Mouse (Mus musculus) midbrain, embryonic 11.5 days (tissue): Measurements from ENCODE around the gene Cobll1. TPM values are rescaled to one million over a fixed set of nuclear protein-coding genes. Genes with fewer than 3 reads are reported as not detected.

Source experiments
- ATAC-seq: fragments of 200-750 bp; cut with Nextera tagmentation; 2 replicates; pipeline ENCODE4 v1.8.0; 2017; ENCODE audit warnings: moderate TSS enrichment, moderate library complexity; ENCODE audit not compliant: low FRiP score
- DNase-seq: peaks from one replicate; pipeline ENCODE4 v3.0.0; 2015; ENCODE audit warnings: low spot score; ENCODE audit errors: missing footprints
- H3K27ac ChIP-seq: fragments of 300-500 bp; sonication (generic); 2 replicates; pipeline ENCODE4 v1.5.1; 2014; ENCODE audit warnings: low read depth, low read length
- H3K27me3 ChIP-seq: fragments of 300-500 bp; sonication (generic); 2 replicates; pipeline ENCODE4 v1.6.1; 2014; ENCODE audit warnings: mild to moderate bottlenecking, low read length, moderate library complexity, mixed read lengths; ENCODE audit not compliant: control insufficient read depth, insufficient read depth
- H3K36me3 ChIP-seq: fragments of 300-500 bp; sonication (generic); 2 replicates; pipeline ENCODE4 v1.6.1; 2014; ENCODE audit warnings: mild to moderate bottlenecking, low read length, moderate library complexity, mixed read lengths; ENCODE audit not compliant: control insufficient read depth, insufficient read depth
- H3K4me1 ChIP-seq: fragments of 300-500 bp; sonication (generic); 2 replicates; pipeline ENCODE4 v1.6.1; 2014; ENCODE audit warnings: low read length; ENCODE audit not compliant: control insufficient read depth, insufficient read depth
- H3K4me2 ChIP-seq: fragments of 300-500 bp; sonication (generic); 2 replicates; pipeline ENCODE4 v1.6.1; 2014; ENCODE audit warnings: mild to moderate bottlenecking, moderate library complexity
- H3K4me3 ChIP-seq: fragments of 300-500 bp; sonication (generic); 2 replicates; pipeline ENCODE4 v1.5.1; 2014; ENCODE audit warnings: low read depth, low read length
- H3K9ac ChIP-seq: fragments of 300-500 bp; sonication (generic); 2 replicates; pipeline ENCODE4 v1.6.1; 2014; ENCODE audit warnings: low read length
- H3K9me3 ChIP-seq: fragments of 300-500 bp; sonication (generic); 2 replicates; pipeline ENCODE4 v1.6.1; 2016; ENCODE audit warnings: low read length; ENCODE audit not compliant: control insufficient read depth
- WGBS: fragments of 180-500 bp; shearing (Covaris S2); extraction: QIAGEN DNeasy Blood & Tissue Kit; methylation state at CpG from one replicate; pipeline ENCODE4 v1.1.7; 2014; 5-methylcytosine and 5-hydroxymethylcytosine counted together
- polyA plus RNA-seq: library from polyadenylated mRNA; unstranded; fragments of >200 nt; fragmentation: Nextera tagmentation; extraction: Ambion mirVana; gene quantifications from 2 replicates; pipeline ENCODE4 v1.2.1, GENCODE M21; 2014

The Cobll1 gene
- polyA plus RNA-seq, 1 experiment from 2014 or later, result 2.0 TPM

DNA sequence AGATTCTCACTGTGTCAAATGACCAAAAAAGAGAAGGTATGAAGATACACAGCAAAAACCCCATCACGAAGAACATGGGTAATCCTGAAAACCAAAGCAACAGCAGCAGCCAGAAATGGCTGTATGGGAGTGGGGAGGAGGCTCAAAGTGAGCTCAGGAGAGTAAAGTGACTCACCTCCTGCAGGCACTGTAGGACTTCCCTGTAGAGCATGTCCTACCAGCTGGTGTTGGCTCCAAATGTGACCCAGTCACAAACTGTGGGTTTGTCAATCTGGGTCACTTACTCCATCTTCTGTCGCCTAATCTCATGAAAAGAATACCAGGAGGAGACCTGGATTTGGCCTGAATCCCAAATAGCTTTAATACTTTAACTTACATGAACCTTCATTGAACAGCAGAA is 81.9 kb downstream of the Cobll1 start:
- DNase-seq (no peak), ATAC-seq (no peak)
- no peaks in the 10 kb centered on the region for H3K4me1 ChIP-seq
- 82% methylated on average over 2 of the region's 2 CpGs for WGBS
- no peaks in the 10 kb centered on the region for H3K9me3 ChIP-seq
- H3K9ac ChIP-seq, result no peak overlapping the region
- H3K27me3 ChIP-seq, result no peaks in the 10 kb centered on the region
- H3K4me2 ChIP-seq, result no peak overlapping the region
- no peaks in the 10 kb centered on the region for H3K36me3 ChIP-seq
- no peak overlapping the region for H3K4me3 ChIP-seq
- no peak overlapping the region for H3K27ac ChIP-seq

GRCm38 (mm10) chr2:65148928-65149327 is 90.3 kb downstream of the Cobll1 start:
- DNase-seq, result peak; percentile 12

DNA sequence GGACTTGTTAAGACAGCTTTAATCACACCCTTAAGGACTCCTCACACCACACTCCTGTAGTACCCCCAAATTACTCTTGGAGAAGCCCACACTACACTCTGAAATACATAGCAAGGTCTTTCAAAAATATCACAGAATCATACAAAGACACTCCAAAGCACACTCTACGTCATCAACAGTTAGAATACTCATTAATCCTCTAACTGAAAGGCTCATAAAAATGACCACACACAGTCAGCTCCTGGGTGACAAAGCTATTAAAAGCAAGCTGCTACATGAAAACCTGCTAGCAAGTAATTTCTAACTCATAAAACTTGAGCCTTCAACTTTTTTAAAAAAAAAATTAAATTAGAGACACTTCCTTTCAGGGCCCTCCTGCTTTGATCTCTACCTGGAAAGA is 91.8 kb downstream of the Cobll1 start:
- Histone ChIP-seq H3K9ac (no peak overlapping the region), H3K27ac (no peak overlapping the region), H3K9me3 (no peaks in the 10 kb centered on the region), H3K27me3 (no peaks in the 10 kb centered on the region), H3K4me1 (no peaks in the 10 kb centered on the region), H3K36me3 (no peaks in the 10 kb centered on the region), H3K4me2 (no peak overlapping the region), H3K4me3 (no peak overlapping the region)
- peak; percentile 2 for DNase-seq
- no peak for ATAC-seq
- 68% methylated on average over 1 of the region's 1 CpGs for WGBS

More at GRCm38 (mm10) chr2:65148928-65149327, 90.3 kb downstream of the Cobll1 start:
- Histone ChIP-seq H3K27ac (no peak overlapping the region), H3K27me3 (no peaks in the 10 kb centered on the region), H3K4me2 (no peak overlapping the region), H3K36me3 (no peaks in the 10 kb centered on the region), H3K4me1 (no peaks in the 10 kb centered on the region), H3K9ac (no peak overlapping the region), H3K9me3 (no peaks in the 10 kb centered on the region), H3K4me3 (no peak overlapping the region)
- WGBS, result 88% methylated on average over 6 of the region's 6 CpGs
- no peak for ATAC-seq

DNA sequence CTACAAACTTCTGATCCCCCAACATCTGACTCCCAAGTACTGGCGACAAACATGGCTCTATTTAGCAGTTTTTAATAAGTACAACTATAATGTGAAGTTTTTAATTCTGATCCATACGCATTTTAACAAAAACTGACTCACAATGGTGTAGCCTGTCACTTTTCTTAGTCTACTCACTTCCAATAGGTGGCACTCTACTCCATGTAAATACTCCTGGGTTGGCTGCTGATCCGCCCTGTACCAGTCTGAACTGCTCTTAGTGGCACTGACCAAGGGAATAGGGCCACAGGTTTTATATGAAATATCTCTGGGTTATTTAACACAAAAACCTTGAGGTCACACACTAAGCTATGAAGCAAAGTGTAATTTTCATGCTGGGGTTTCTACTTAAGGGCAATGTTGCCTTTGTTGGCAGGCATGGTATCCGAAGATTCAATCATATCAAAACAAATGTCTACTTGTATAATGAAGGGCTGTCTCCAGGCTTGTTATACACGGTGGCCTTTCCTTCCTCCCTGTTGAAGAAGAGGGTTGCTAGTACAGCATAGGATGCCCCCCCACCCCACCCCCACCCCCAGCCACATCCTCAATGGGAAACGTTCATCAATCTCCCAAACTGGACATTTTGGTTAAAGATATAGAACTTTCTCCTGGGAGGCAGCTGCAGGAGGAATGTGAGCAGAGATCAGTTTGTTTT is 93.6 kb downstream of the Cobll1 start:
- H3K4me3 ChIP-seq, result no peak overlapping the region
- 49% methylated on average over 6 of the region's 6 CpGs for WGBS
- no peak overlapping the region for H3K27ac ChIP-seq
- H3K4me2 ChIP-seq, result no peak overlapping the region
- H3K9ac ChIP-seq, result no peak overlapping the region
- DNase-seq (peak; percentile 90), ATAC-seq (peak; percentile 91)
- no peaks in the 10 kb centered on the region for H3K36me3 ChIP-seq
- H3K27me3 ChIP-seq, result no peaks in the 10 kb centered on the region
- no peaks in the 10 kb centered on the region for H3K9me3 ChIP-seq
- no peaks in the 10 kb centered on the region for H3K4me1 ChIP-seq

GRCm38 (mm10) chr2:65141093-65141661 is 98.0 kb downstream of the Cobll1 start:
- no peaks in the 10 kb centered on the region for H3K36me3 ChIP-seq
- DNase-seq, result peak; percentile 28
- no peaks in the 10 kb centered on the region for H3K9me3 ChIP-seq
- no peak for ATAC-seq
- no peak overlapping the region for H3K27ac ChIP-seq
- no peak overlapping the region for H3K4me3 ChIP-seq
- no peaks in the 10 kb centered on the region for H3K27me3 ChIP-seq
- WGBS, result 81% methylated on average over 4 of the region's 4 CpGs
- H3K9ac ChIP-seq, result no peak overlapping the region
- H3K4me1 ChIP-seq, result no peaks in the 10 kb centered on the region
- H3K4me2 ChIP-seq, result no peak overlapping the region

DNA sequence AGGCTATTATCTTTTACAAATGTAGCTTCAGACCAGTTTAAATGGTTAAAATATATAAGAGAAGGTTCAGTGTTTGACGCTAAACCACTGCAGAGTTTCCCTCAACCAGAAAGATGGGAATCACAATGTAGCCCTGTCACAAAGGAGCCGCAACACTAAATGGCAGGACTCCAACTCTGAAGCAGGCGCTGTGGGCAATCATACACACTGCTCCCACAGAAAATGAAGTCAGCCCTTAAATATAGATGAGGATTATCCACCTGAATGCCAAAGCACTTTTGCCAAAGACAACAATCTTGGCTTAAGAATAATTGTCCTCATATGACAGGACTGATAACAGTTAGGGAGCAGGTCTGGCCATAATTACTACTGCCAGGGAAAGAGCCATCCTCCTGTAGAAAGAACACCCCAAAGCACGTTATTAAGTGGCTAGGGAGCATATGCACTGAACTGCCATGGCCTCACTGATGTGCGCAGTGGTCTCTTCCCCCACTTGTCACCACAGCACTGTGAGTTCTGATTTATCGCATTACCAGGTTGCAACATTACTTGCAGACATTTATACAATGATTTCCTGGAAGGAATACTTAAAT is 98.8 kb downstream of the Cobll1 start:
- DNase-seq, result peak; percentile 75
- Histone ChIP-seq H3K27me3 (no peaks in the 10 kb centered on the region), H3K9ac (no peak overlapping the region), H3K27ac (no peak overlapping the region), H3K4me1 (no peaks in the 10 kb centered on the region), H3K4me3 (no peak overlapping the region), H3K36me3 (no peaks in the 10 kb centered on the region), H3K9me3 (no peaks in the 10 kb centered on the region), H3K4me2 (no peak overlapping the region)
- 80% methylated on average over 6 of the region's 6 CpGs for WGBS
- ATAC-seq, result no peak

- H3K36me3 ChIP-seq, result no peaks in the 10 kb centered on the region
- ATAC-seq, result no peak; the same call in 1 of the 2 replicates
Measured at GRCm38 (mm10) chr2:65139606-65140329, 99.4 kb downstream of the Cobll1 start.

DNA sequence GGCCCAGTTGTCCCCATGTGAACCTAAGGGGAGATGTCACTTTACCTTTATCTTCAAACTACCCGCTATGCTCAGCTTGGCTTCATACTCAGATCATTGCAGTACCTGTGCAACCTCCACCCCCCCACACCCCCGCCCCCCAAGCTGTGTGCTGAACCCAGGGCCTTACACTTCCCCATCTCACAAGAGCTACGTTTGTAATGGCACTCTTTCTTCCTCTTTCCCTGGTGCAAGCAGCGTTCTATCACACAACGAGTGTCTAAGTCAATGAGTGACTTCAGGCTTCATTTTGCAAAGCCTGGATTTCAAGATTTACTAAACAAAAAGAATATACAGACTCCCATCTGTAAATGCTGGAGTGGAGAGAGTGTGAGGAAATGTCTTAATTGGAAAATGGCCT is 100.2 kb downstream of the Cobll1 start:
- no peak for ATAC-seq
- no peak overlapping the region for H3K4me2 ChIP-seq
- no peaks in the 10 kb centered on the region for H3K36me3 ChIP-seq
- no peak overlapping the region for H3K4me3 ChIP-seq
- peak; percentile 10 for DNase-seq
- WGBS, result 75% methylated on average over 5 of the region's 5 CpGs
- no peak overlapping the region for H3K27ac ChIP-seq
- no peaks in the 10 kb centered on the region for H3K27me3 ChIP-seq
- H3K9ac ChIP-seq, result no peak overlapping the region
- H3K4me1 ChIP-seq, result no peaks in the 10 kb centered on the region
- no peaks in the 10 kb centered on the region for H3K9me3 ChIP-seq

More at GRCm38 (mm10) chr2:65139606-65140329, 99.4 kb downstream of the Cobll1 start:
- Histone ChIP-seq H3K4me2 (no peak overlapping the region), H3K27me3 (no peaks in the 10 kb centered on the region), H3K4me1 (no peaks in the 10 kb centered on the region), H3K4me3 (no peak overlapping the region), H3K9ac (no peak overlapping the region), H3K27ac (no peak overlapping the region), H3K9me3 (no peaks in the 10 kb centered on the region)
- 85% methylated on average over 4 of the region's 4 CpGs for WGBS
- peak; percentile 61 for DNase-seq
